Mouse (Mus musculus): ENCODE measurements around the gene Ank.

GRCm38 (mm10) chr15:27491425-27492070 lies 25.1 kb downstream of the Ank start:
- TF ChIP-seq EP300 (IDR thresholded peaks at IDR 0.05; ENCODE audit: insufficient read depth, low read depth, low read length), result no peak
- TF ChIP-seq CTCF (IDR thresholded peaks at IDR 0.05; ENCODE audit: low read depth, low read length), result no peak
- TF ChIP-seq POLR2A (IDR thresholded peaks at IDR 0.05; ENCODE audit: insufficient read depth, low read length), result no peak

All from ES-Bruce4 (cell line).